Mouse (Mus musculus) heart, postnatal 0 days (tissue): ENCODE measurements at regions not wholly inside any gene's neighbourhood (a gene's known extent, or its start where the extent isn't known, plus 50 kb on each side); places are given as distances from the start of the nearest gene placed in this dataset.

Source experiments
- CTCF ChIP-seq: IDR thresholded peaks from 2 replicates; pipeline ENCODE4 v1.5.1; 2016; ENCODE audit warnings: antibody characterized with exemption, control low read depth, low read depth
- EP300 ChIP-seq: IDR thresholded peaks from 2 replicates; pipeline ENCODE4 v1.6.1; 2016; ENCODE audit warnings: antibody characterized with exemption, low read depth

- TF ChIP-seq CTCF (peak; percentile 18; the same call in 1 of the 2 replicates), EP300 (no peak)
Measured at GRCm38 (mm10) chr13:79844800-79845199, 1038.4 kb upstream of the Arrdc3 start.
